In genomic region chr19:7583101-7583500, GRCm38 (mm10) we compare ENCODE assay signal across 16 mouse cellular contexts. TPM values are rescaled to one million over a fixed set of nuclear protein-coding genes. Genes with fewer than 3 reads are reported as not detected.
DNase-seq lines count a peak whose midpoint lies in the region; ATAC-seq and TF ChIP-seq lines count a peak whose summit lies in the region.
"Had no signal": no experiment of that assay in that cellular context is flagged by ENCODE, and none has a peak within 500 bp of the region (broad histone marks: within the 10 kb centered on the region; RNA-seq: fewer than 3 reads in every experiment).

No protein-coding gene starts in this region.

- H3K4me1 ChIP-seq in lung, postnatal 0 days (ENCODE audit: insufficient read depth, low read depth, low read length) = no peaks in the 10 kb centered on the region
- H3K4me1 ChIP-seq: hindbrain, embryonic 12.5 days had no signal

- H3K36me3 ChIP-seq in lung, postnatal 0 days (ENCODE audit: insufficient read depth, low read length) = no peaks in the 10 kb centered on the region
- H3K36me3 ChIP-seq: hindbrain, embryonic 12.5 days had no signal

- no peak for TF ChIP-seq CTCF in lung, postnatal 0 days (IDR thresholded peaks at IDR 0.05)

- no peak overlapping the region for H3K4me2 ChIP-seq in lung, postnatal 0 days (replicated peaks; ENCODE audit: low read depth, low read length)
- H3K4me2 ChIP-seq: hindbrain, embryonic 12.5 days had no signal

- intact Hi-C loops in heart, postnatal 25 days (cut with DNase I) = no loop called here

- 45% methylated on average over 7 of the region's 7 CpGs for WGBS in lung, postnatal 0 days

- TF ChIP-seq EP300 in lung, postnatal 0 days (IDR thresholded peaks at IDR 0.05) = peak; percentile 62; the same call in 1 of the 2 replicates

- H3K27me3 ChIP-seq in lung, postnatal 0 days (replicated peaks; ENCODE audit: insufficient read depth, low read length) = no peaks in the 10 kb centered on the region
- H3K27me3 ChIP-seq: hindbrain, embryonic 12.5 days; Patski had no signal

- no peak overlapping the region for H3K9ac ChIP-seq in lung, postnatal 0 days (replicated peaks; ENCODE audit: low read depth)
- H3K9ac ChIP-seq: hindbrain, embryonic 12.5 days had no signal

- no peak overlapping the region for H3K27ac ChIP-seq in lung, postnatal 0 days (ENCODE audit: low read length)
- H3K27ac ChIP-seq: hindbrain, embryonic 12.5 days had no signal

- no peak overlapping the region for H3K4me3 ChIP-seq in lung, postnatal 0 days (ENCODE audit: low read depth, low read length)
- H3K4me3 ChIP-seq: hindbrain, embryonic 12.5 days had no signal

- peak; percentile 97 for DNase-seq in heart, adult 11 months
- no peak for DNase-seq in heart, postnatal 25 days (ENCODE audit: low spot score)
- DNase-seq in lung, postnatal 0 days (ENCODE audit: low spot score) = peak; percentile 48
- DNase-seq in lung, postnatal 14 days = no peak
- DNase-seq in heart, adult 9 months (ENCODE audit: low spot score in 2 of 2) = peak; percentile 50 to 69
- DNase-seq in thymus, postnatal 0 days (ENCODE audit: low spot score) = no peak
- DNase-seq: adrenal gland, postnatal 36 days; cerebellum, adult 9-10 months; left cerebral cortex, postnatal 4 days; spleen, adult 18-20 months; thymus, adult 18-20 months had no signal

- peak; percentile 75 for ATAC-seq in lung, postnatal 0 days
- ATAC-seq in megakaryocyte, adult 5-6 weeks (ENCODE audit: poor library complexity, severe bottlenecking) = peak; percentile 87
- ATAC-seq in cerebellum, adult (ENCODE audit: insufficient number of reproducible peaks, low FRiP score, low TSS enrichment) = no peak
- ATAC-seq: Patski had no signal

- no peaks in the 10 kb centered on the region for H3K9me3 ChIP-seq in lung, postnatal 0 days (ENCODE audit: low read length)

RNA-seq across cellular contexts. Expression of gene Lgals12, which starts 23.9 kb away (rescaled TPM):
- total RNA-seq in heart, postnatal 25 days (2021) = under 1 TPM; 0.31 to 0.92 TPM
- 0.36 and 0.54 TPM in 2 replicates for polyA plus RNA-seq in lung, postnatal 0 days (2015; fragmentation: Nextera tagmentation; extraction: Ambion mirVana)
- total RNA-seq in megakaryocyte, adult 5-6 weeks (2015) = not detected in 2 replicates
- total RNA-seq in megakaryocyte, adult 5-6 weeks (2017) = not detected in 2 replicates
- 0.12 and 0.26 TPM in 2 replicates for polyA plus RNA-seq in thymus, postnatal 0 days (2015; fragmentation: Nextera tagmentation; extraction: Ambion mirVana)
- total RNA-seq: monocyte, adult 5-6 weeks had no signal
- polyA plus RNA-seq: Patski had no signal

RNA-seq across cellular contexts. Expression of gene Pla2g16, which starts 25.8 kb away (rescaled TPM):
- total RNA-seq in heart, postnatal 25 days (2021) = 100 to 1,000 TPM; 122 TPM
- 17.9 and 19.1 TPM in 2 replicates for polyA plus RNA-seq in lung, postnatal 0 days (2015; fragmentation: Nextera tagmentation; extraction: Ambion mirVana)
- 4.7 and 4.9 TPM in 2 replicates for total RNA-seq in megakaryocyte, adult 5-6 weeks (2015)
- 4.8 and 5.1 TPM in 2 replicates for total RNA-seq in megakaryocyte, adult 5-6 weeks (2017)
- 27.1 and 28.4 TPM in 2 replicates for polyA plus RNA-seq in thymus, postnatal 0 days (2015; fragmentation: Nextera tagmentation; extraction: Ambion mirVana)

RNA-seq across cellular contexts. Expression of gene Hrasls5, which starts 29.2 kb away (rescaled TPM):
- under 1 TPM in 1 of 2 experiments, not detected in 1; 0.26 TPM for total RNA-seq in heart, postnatal 25 days (2021)
- 0.18 TPM in 1 of 2 replicates, not detected in the other for polyA plus RNA-seq in lung, postnatal 0 days (2015; fragmentation: Nextera tagmentation; extraction: Ambion mirVana)
- total RNA-seq in megakaryocyte, adult 5-6 weeks (2015) = not detected in 2 replicates
- total RNA-seq in megakaryocyte, adult 5-6 weeks (2017) = not detected in 2 replicates
- polyA plus RNA-seq in thymus, postnatal 0 days (2015; fragmentation: Nextera tagmentation; extraction: Ambion mirVana) = 0.13 and 0.17 TPM in 2 replicates
- total RNA-seq: left cerebral cortex, postnatal 4 days had no signal
- polyA plus RNA-seq: hindbrain, embryonic 12.5 days; Patski had no signal

Comparison
In these comparisons a context has a peak if more than half of its experiments do, and no peak if none do; other contexts are left out.
1. DNase-seq: peak in heart, adult 11 months (single experiment), lung, postnatal 0 days (single experiment) and heart, adult 9 months (2 of 2); none in heart, postnatal 25 days (single experiment), lung, postnatal 14 days (single experiment) and thymus, postnatal 0 days (single experiment).
2. RNA of gene Pla2g16, which starts 25.8 kb away (total RNA-seq): 122 TPM in heart, postnatal 25 days; 4.7 to 5.1 TPM in megakaryocyte, adult 5-6 weeks; every median in the first group is over 10 times any median in the second.